Mouse (Mus musculus) C2C12 (cell line): ENCODE measurements around the gene Armc8. TPM values are rescaled to one million over a fixed set of nuclear protein-coding genes. Genes with fewer than 3 reads are reported as not detected.

Experiments used
- H3K27me3 ChIP-seq: one replicate; pipeline ENCODE4 v1.6.1; 2011; ENCODE audit not compliant: control insufficient read depth, insufficient read depth, insufficient read length
- H3K36me3 ChIP-seq: one replicate; pipeline ENCODE4 v1.6.1; 2011; ENCODE audit not compliant: control insufficient read depth, insufficient read depth
- H3K4me3 ChIP-seq: one replicate; pipeline ENCODE4 v1.5.1; 2011; ENCODE audit warnings: mild to moderate bottlenecking, control low read depth; ENCODE audit not compliant: poor library complexity, insufficient read depth, severe bottlenecking
- H3K79me2 ChIP-seq: one replicate; pipeline ENCODE4 v1.6.1; 2011; ENCODE audit not compliant: control insufficient read depth, insufficient read depth
- H3K79me3 ChIP-seq: one replicate; pipeline ENCODE4 v1.6.1; 2011; ENCODE audit warnings: low read depth, control low read depth
- H3ac ChIP-seq: one replicate; pipeline ENCODE3; 2011; ENCODE audit warnings: low read depth; ENCODE audit not compliant: control insufficient read depth, insufficient read length
- CEBPB ChIP-seq: IDR thresholded peaks from one replicate; pipeline ENCODE4 v1.6.1; 2011; ENCODE audit warnings: low read depth, mild to moderate bottlenecking, control low read depth, moderate library complexity
- CTCF ChIP-seq: IDR thresholded peaks from one replicate; pipeline ENCODE4 v1.5.1; 2011; ENCODE audit not compliant: control insufficient read depth, insufficient read depth, insufficient read length
- FOSL1 ChIP-seq: IDR thresholded peaks from one replicate; pipeline ENCODE4 v1.8.0; 2011; ENCODE audit warnings: mild to moderate bottlenecking, low read length; ENCODE audit not compliant: poor library complexity, insufficient read depth, severe bottlenecking
- MAX ChIP-seq: IDR thresholded peaks from one replicate; pipeline ENCODE4 v1.6.1; 2011; ENCODE audit warnings: mild to moderate bottlenecking, control low read depth
- MYOD1 ChIP-seq: IDR thresholded peaks from one replicate; pipeline ENCODE4 v1.6.1; 2011; ENCODE audit warnings: low read depth; ENCODE audit not compliant: control insufficient read depth, insufficient read length
- MYOG ChIP-seq: IDR thresholded peaks from one replicate; pipeline ENCODE4 v1.6.1; 2011; ENCODE audit not compliant: control insufficient read depth, insufficient read length; ENCODE audit errors: extremely low read depth
- USF1 ChIP-seq: IDR thresholded peaks from one replicate; pipeline ENCODE4 v1.6.1; 2011; ENCODE audit warnings: low read depth, mild to moderate bottlenecking, control low read depth, moderate library complexity
- polyA plus RNA-seq: library from polyadenylated mRNA; unstranded; fragments of >200 nt; fragmentation: generic; extraction: Trizol; gene quantifications from one replicate; pipeline ENCODE4 v1.2.1, GENCODE M21; 2012; ENCODE audit warnings: missing spikeins

Gene Armc8
- polyA plus RNA-seq, 1 experiment = 7.0 TPM

DNA sequence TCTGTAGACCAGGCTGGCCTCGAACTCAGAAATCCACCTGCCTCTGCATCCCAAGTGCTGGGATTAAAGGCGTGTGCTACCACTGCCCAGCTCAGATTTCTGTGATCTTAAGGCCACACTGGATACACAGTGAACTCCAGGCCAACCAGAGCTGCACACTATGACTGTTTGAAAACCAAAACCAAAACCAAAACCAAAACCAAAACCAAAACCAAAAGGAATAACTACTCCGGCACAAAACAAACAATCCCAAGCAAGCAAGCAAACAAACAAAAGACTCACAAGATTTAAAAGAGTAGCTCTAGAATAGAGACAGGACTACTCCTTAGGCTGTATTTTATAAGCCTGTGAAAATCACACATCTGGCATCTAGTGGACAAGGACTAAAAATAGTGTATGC is 8.3 kb downstream of the Armc8 start:
- TF ChIP-seq MYOG (no peak), FOSL1 (no peak), CTCF (no peak), MYOD1 (no peak), CEBPB (no peak), USF1 (no peak), MAX (no peak)
- Histone ChIP-seq H3K79me2 (peaks cover 99% of the 10 kb centered on the region), H3K79me3 (peaks cover 80% of the 10 kb centered on the region), H3K4me3 (no peak overlapping the region), H3K36me3 (no peaks in the 10 kb centered on the region), H3K27me3 (no peaks in the 10 kb centered on the region), H3ac (no peak overlapping the region)

DNA sequence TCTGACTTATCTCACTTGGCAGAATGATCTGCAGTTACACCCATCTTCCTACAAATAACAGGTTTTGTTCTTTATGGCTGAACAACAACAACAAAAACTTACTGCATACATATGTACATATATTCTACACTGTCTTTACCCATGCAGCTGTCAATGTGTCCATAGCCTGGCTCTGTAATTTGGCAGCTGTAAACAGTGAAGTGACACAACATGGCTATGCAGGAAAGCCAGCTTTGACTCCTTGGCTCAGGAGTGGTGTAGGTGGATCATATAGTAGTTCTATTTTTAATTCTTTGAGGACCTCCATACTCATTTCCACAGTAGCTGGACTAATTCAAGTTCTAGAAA is 9.2 kb downstream of the Armc8 start:
- Histone ChIP-seq H3K79me3 (peaks cover 74% of the 10 kb centered on the region), H3K4me3 (no peak overlapping the region), H3K36me3 (no peaks in the 10 kb centered on the region), H3K79me2 (peaks cover 97% of the 10 kb centered on the region), H3ac (no peak overlapping the region), H3K27me3 (no peaks in the 10 kb centered on the region)
- TF ChIP-seq FOSL1 (no peak), MYOG (no peak), CEBPB (no peak), MYOD1 (no peak), MAX (no peak), CTCF (no peak), USF1 (no peak)

GRCm38 (mm10) chr9:99558824-99559556 is 9.7 kb downstream of the Armc8 start:
- Histone ChIP-seq H3K27me3 (no peaks in the 10 kb centered on the region), H3K79me2 (peaks cover 97% of the 10 kb centered on the region), H3ac (no peak overlapping the region), H3K4me3 (no peak overlapping the region), H3K36me3 (no peaks in the 10 kb centered on the region), H3K79me3 (peaks cover 75% of the 10 kb centered on the region)
- no peak for TF ChIP-seq USF1
- TF ChIP-seq CEBPB = no peak
- no peak for TF ChIP-seq FOSL1
- no peak for TF ChIP-seq MYOD1
- no peak for TF ChIP-seq MAX
- no peak for TF ChIP-seq CTCF
- no peak for TF ChIP-seq MYOG

DNA sequence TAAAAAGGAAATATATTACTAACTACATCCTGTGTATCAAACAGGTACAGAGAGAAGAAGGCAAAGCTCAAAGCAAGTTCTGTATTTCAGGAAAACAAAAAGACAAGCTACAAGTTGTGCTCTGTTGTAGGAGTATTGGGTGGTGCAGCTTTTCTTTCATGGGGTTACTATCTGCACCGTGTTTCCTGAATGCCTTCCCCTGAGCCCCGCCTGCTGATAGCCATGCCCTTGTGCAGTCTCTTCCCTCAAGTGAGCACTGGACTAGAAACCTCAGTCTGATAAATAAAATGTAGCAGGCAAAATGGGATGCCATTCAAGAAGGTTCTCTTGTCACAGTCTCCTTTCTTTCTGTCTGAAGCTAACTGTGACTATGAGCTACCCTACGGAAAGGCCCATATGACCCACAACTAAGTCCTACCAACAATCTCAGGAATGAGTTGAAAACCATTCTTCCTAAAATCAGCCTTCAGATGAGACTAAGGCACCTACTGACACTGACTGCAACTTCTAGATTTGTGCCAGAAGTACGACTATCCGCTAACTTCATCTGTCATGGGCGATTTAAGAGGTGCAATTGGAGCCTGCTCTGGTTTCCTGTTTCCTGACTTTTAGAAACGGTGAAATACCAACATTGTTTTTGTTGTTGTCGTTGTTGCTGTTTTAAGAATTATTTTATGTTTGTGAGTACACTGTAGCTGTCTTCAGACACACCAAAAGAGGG is 11.0 kb downstream of the Armc8 start:
- no peaks in the 10 kb centered on the region for H3K27me3 ChIP-seq
- H3K4me3 ChIP-seq = no peak overlapping the region

GRCm38 (mm10) chr9:99555253-99555652 is 13.4 kb downstream of the Armc8 start:
- H3K27me3 ChIP-seq = no peaks in the 10 kb centered on the region
- no peak overlapping the region for H3K4me3 ChIP-seq
- no peak overlapping the region for H3ac ChIP-seq
- H3K79me3 ChIP-seq = peaks cover 65% of the 10 kb centered on the region
- H3K36me3 ChIP-seq = no peaks in the 10 kb centered on the region
- TF ChIP-seq MAX (no peak), CEBPB (no peak), MYOG (no peak), USF1 (no peak), MYOD1 (no peak)
- peaks cover 88% of the 10 kb centered on the region for H3K79me2 ChIP-seq

More for the DNA sequence above, 11.0 kb downstream of the Armc8 start:
- TF ChIP-seq MYOG = no peak
- TF ChIP-seq CTCF = no peak
- no peak for TF ChIP-seq MYOD1
- TF ChIP-seq USF1 = no peak
- TF ChIP-seq MAX = no peak
- no peak for TF ChIP-seq CEBPB
- TF ChIP-seq FOSL1 = no peak
- Histone ChIP-seq H3K36me3 (no peaks in the 10 kb centered on the region), H3K79me3 (peaks cover 73% of the 10 kb centered on the region), H3ac (no peak overlapping the region), H3K79me2 (peaks cover 97% of the 10 kb centered on the region)

DNA sequence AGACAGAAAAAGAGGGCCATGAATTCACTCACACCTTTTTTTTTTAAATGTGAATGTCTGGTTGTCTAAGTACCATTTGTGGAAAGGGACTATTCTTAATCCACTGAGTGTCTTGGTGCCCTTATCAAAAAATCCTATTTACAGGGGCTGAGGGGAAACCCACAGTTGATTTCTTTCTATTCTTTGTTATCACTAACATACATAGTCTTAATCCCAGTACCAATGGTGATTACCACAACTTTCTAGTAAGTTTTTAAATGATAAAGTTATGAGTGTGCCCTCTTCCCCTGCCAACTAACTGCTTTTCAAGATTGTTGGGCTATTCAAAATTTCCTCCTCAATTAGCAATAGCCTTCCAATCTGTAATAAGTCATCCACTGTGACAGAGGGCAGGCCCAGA is 14.6 kb downstream of the Armc8 start:
- Histone ChIP-seq H3ac (no peak overlapping the region), H3K36me3 (no peaks in the 10 kb centered on the region), H3K27me3 (no peaks in the 10 kb centered on the region), H3K79me3 (peaks cover 55% of the 10 kb centered on the region), H3K79me2 (peaks cover 76% of the 10 kb centered on the region), H3K4me3 (no peak overlapping the region)
- TF ChIP-seq CEBPB (no peak), MAX (no peak), MYOG (no peak), FOSL1 (no peak), CTCF (no peak), USF1 (no peak), MYOD1 (no peak)
